Mouse (Mus musculus): ENCODE measurements around the gene Vstm2l.

GRCm38 (mm10) chr2:157940586-157941185 lies 26.2 kb downstream of the Vstm2l start:
- no peak for TF ChIP-seq CTCF (IDR thresholded peaks at IDR 0.05; ENCODE audit: low read depth, low read length)
- TF ChIP-seq POLR2A (IDR thresholded peaks at IDR 0.05; ENCODE audit: insufficient read depth, low read length): no peak

Data from ES-Bruce4 (cell line).